Comparison of ENCODE assay signal across 31 mouse cellular contexts in genomic region chr10:58211213-58211612, GRCm38 (mm10). TPM values are rescaled to one million over a fixed set of nuclear protein-coding genes. Genes with fewer than 3 reads are reported as not detected.
"Had no signal": no experiment of that assay in that cellular context is flagged by ENCODE, and none has a peak within 500 bp of the region (broad histone marks: within the 10 kb centered on the region; RNA-seq: fewer than 3 reads in every experiment).

No protein-coding gene starts in this region.

- H3K4me1 ChIP-seq: heart, embryonic 13.5 days; heart, embryonic 15.5 days; hindbrain, embryonic 13.5 days; hindbrain, embryonic 15.5 days; kidney, embryonic 15.5 days; limb, embryonic 12.5 days; liver, embryonic 13.5 days had no signal

- H3K27me3 ChIP-seq: heart, embryonic 13.5 days; heart, embryonic 15.5 days; hindbrain, embryonic 13.5 days; hindbrain, embryonic 15.5 days; kidney, embryonic 15.5 days; limb, embryonic 12.5 days; liver, embryonic 13.5 days had no signal

- DNase-seq: gastrocnemius, postnatal 14 days; gastrocnemius, postnatal 36 days; heart, adult 2 months; heart, postnatal 14 days; heart, postnatal 36 days; kidney, adult 11 months; kidney, adult 9 months; kidney, postnatal 14 days; kidney, postnatal 36 days; layer of hippocampus, adult 9-11 months; layer of hippocampus, postnatal 36 days; left cerebral cortex, postnatal 4 days; liver; liver, embryonic 13.5 days had no signal

- H3K36me3 ChIP-seq: heart, embryonic 13.5 days; heart, embryonic 15.5 days; hindbrain, embryonic 13.5 days; hindbrain, embryonic 15.5 days; kidney, embryonic 15.5 days; limb, embryonic 12.5 days; liver, embryonic 13.5 days had no signal

- H3K4me3 ChIP-seq: heart, adult 2 months; heart, embryonic 13.5 days; heart, embryonic 15.5 days; hindbrain, embryonic 13.5 days; hindbrain, embryonic 15.5 days; kidney, embryonic 15.5 days; limb, embryonic 12.5 days; liver, embryonic 13.5 days had no signal

- H3K27ac ChIP-seq: heart, adult 2 months; heart, embryonic 13.5 days; heart, embryonic 15.5 days; hindbrain, embryonic 13.5 days; hindbrain, embryonic 15.5 days; hindbrain, postnatal 0 days; kidney, embryonic 15.5 days; kidney, postnatal 0 days; limb, embryonic 12.5 days; liver, embryonic 13.5 days had no signal

RNA-seq across cellular contexts. Expression of gene AW822073, which starts 13.5 kb away (rescaled TPM):
- polyA plus RNA-seq: gonadal fat pad, adult 2 months; heart, adult 2 months; heart, embryonic 11.5 days; heart, embryonic 13.5 days; heart, embryonic 15.5 days; heart, postnatal 0 days; hindbrain, embryonic 11.5 days; hindbrain, embryonic 13.5 days; hindbrain, embryonic 15.5 days; hindbrain, postnatal 0 days; intestine, embryonic 14.5 days; intestine, embryonic 16.5 days; kidney, embryonic 15.5 days; kidney, postnatal 0 days; large intestine, adult 2 months; limb, embryonic 12.5 days; limb, embryonic 14.5 days; liver, embryonic 11.5 days; liver, embryonic 13.5 days had no signal

RNA-seq across cellular contexts. Expression of gene Duxf3, which starts 21.3 kb away (rescaled TPM):
- polyA plus RNA-seq: gonadal fat pad, adult 2 months; heart, adult 2 months; heart, embryonic 11.5 days; heart, embryonic 13.5 days; heart, embryonic 15.5 days; heart, postnatal 0 days; hindbrain, embryonic 11.5 days; hindbrain, embryonic 13.5 days; hindbrain, embryonic 15.5 days; hindbrain, postnatal 0 days; intestine, embryonic 14.5 days; intestine, embryonic 16.5 days; kidney, embryonic 15.5 days; kidney, postnatal 0 days; large intestine, adult 2 months; limb, embryonic 12.5 days; limb, embryonic 14.5 days; liver, embryonic 11.5 days; liver, embryonic 13.5 days had no signal

RNA-seq across cellular contexts. Expression of gene Gm4981, which starts 25.3 kb away (rescaled TPM):
- polyA plus RNA-seq: gonadal fat pad, adult 2 months; heart, adult 2 months; heart, embryonic 11.5 days; heart, embryonic 13.5 days; heart, embryonic 15.5 days; heart, postnatal 0 days; hindbrain, embryonic 11.5 days; hindbrain, embryonic 13.5 days; hindbrain, embryonic 15.5 days; hindbrain, postnatal 0 days; intestine, embryonic 14.5 days; intestine, embryonic 16.5 days; kidney, embryonic 15.5 days; kidney, postnatal 0 days; large intestine, adult 2 months; limb, embryonic 12.5 days; limb, embryonic 14.5 days; liver, embryonic 11.5 days; liver, embryonic 13.5 days had no signal
